Comparison of ENCODE assay signal across 14 mouse cellular contexts in the genomic region with DNA sequence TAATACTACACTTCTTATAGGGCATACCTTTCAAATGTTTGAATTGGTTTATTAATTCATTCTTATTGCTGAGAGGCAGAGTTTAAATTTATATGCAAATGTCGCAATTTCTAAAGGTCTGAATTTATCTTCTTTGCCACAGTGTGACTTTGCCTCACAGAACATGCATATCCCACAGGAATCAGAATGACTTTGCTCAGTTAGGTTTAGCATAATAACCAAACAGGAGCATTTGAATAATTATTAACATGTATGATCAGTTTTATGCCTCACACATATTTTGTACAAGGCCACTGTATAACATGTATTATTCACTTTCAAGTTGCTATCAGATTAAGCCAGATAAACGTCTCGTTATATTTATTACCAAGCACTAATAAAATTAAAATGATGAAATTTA.
"Had no signal": no experiment of that assay in that cellular context is flagged by ENCODE, and none has a peak within 500 bp of the region (broad histone marks: within the 10 kb centered on the region; RNA-seq: fewer than 3 reads in every experiment).

No protein-coding gene starts in this region.

- H3K27me3 ChIP-seq: liver, embryonic 12.5 days; midbrain, embryonic 12.5 days; neural tube, embryonic 12.5 days; stomach, embryonic 15.5 days had no signal

- H3K4me2 ChIP-seq: liver, embryonic 12.5 days; lung, embryonic 14.5 days; midbrain, embryonic 12.5 days; neural tube, embryonic 12.5 days; stomach, embryonic 15.5 days had no signal

- H3K36me3 ChIP-seq: liver, embryonic 12.5 days; midbrain, embryonic 12.5 days; neural tube, embryonic 12.5 days; stomach, embryonic 15.5 days had no signal

- ATAC-seq: liver, embryonic 12.5 days had no signal

- H3K4me1 ChIP-seq: liver, embryonic 12.5 days; midbrain, embryonic 12.5 days; neural tube, embryonic 12.5 days; stomach, embryonic 15.5 days had no signal

- H3K9me3 ChIP-seq: liver, embryonic 12.5 days; midbrain, embryonic 12.5 days; neural tube, embryonic 12.5 days; stomach, embryonic 15.5 days had no signal

- H3K27ac ChIP-seq: liver, embryonic 12.5 days; liver, embryonic 14.5 days; midbrain, embryonic 12.5 days; neural tube, embryonic 12.5 days; stomach, embryonic 15.5 days; stomach, postnatal 0 days had no signal

- DNase-seq: lung, adult 18-20 months; lung, embryonic 14.5 days; lung, postnatal 10 days; lung, postnatal 4 days; right cerebral cortex, postnatal 14 days; thymus, adult 2 months; thymus, postnatal 25 days; thymus, postnatal 4 days had no signal

- H3K9ac ChIP-seq: liver, embryonic 12.5 days; liver, embryonic 14.5 days; lung, embryonic 14.5 days; midbrain, embryonic 12.5 days; neural tube, embryonic 12.5 days; stomach, embryonic 15.5 days had no signal

- H3K4me3 ChIP-seq: liver, embryonic 12.5 days; midbrain, embryonic 12.5 days; neural tube, embryonic 12.5 days; stomach, embryonic 15.5 days had no signal
